Mouse (Mus musculus): Measurements from ENCODE around the gene Ripor3. TPM values are rescaled to one million over a fixed set of nuclear protein-coding genes. Genes with fewer than 3 reads are reported as not detected.

Gene Ripor3
- polyA plus RNA-seq, 1 experiment from 2014 or later: 3.8 TPM

- no peak overlapping the region for H3K4me3 ChIP-seq (ENCODE audit: low read depth, low read length)
- peaks cover 19% of the 10 kb centered on the region for H3K4me1 ChIP-seq (replicated peaks; ENCODE audit: control insufficient read depth, insufficient read depth, low read length)
- DNase-seq (ENCODE audit: low spot score) (no peak), ATAC-seq (replicated peaks; ENCODE audit: low FRiP score, low TSS enrichment, low read depth) (no peak)
- H3K4me2 ChIP-seq (ENCODE audit: low read length): no peak overlapping the region
- H3K9me3 ChIP-seq (ENCODE audit: control insufficient read depth, low read length): no peaks in the 10 kb centered on the region
- H3K27ac ChIP-seq (ENCODE audit: low read depth): no peak overlapping the region
- H3K36me3 ChIP-seq (ENCODE audit: control insufficient read depth, insufficient read depth, low read length): no peaks in the 10 kb centered on the region
- no peaks in the 10 kb centered on the region for H3K27me3 ChIP-seq (replicated peaks; ENCODE audit: control insufficient read depth, insufficient read depth, low read length)
- no peak overlapping the region for H3K9ac ChIP-seq (ENCODE audit: low read length)
- WGBS: 72% methylated on average over 3 of the region's 3 CpGs
Measured at GRCm38 (mm10) chr2:168040751-168041150, 30.3 kb upstream of the Ripor3 start.

- peaks cover 10% of the 10 kb centered on the region for H3K4me1 ChIP-seq (replicated peaks; ENCODE audit: control insufficient read depth, insufficient read depth, low read length)
- no peak overlapping the region for H3K9ac ChIP-seq (ENCODE audit: low read length)
- WGBS: 20% methylated on average over 3 of the region's 3 CpGs
- H3K36me3 ChIP-seq (ENCODE audit: control insufficient read depth, insufficient read depth, low read length): no peaks in the 10 kb centered on the region
- no peak for DNase-seq (ENCODE audit: low spot score)
- no peak overlapping the region for H3K4me3 ChIP-seq (ENCODE audit: low read depth, low read length)
- peak overlapping the region; percentile 59 for H3K27ac ChIP-seq (ENCODE audit: low read depth)
- no peak for ATAC-seq (replicated peaks; ENCODE audit: low FRiP score, low TSS enrichment, low read depth)
- no peak overlapping the region for H3K4me2 ChIP-seq (ENCODE audit: low read length)
- H3K9me3 ChIP-seq (ENCODE audit: control insufficient read depth, low read length): no peaks in the 10 kb centered on the region
- H3K27me3 ChIP-seq (replicated peaks; ENCODE audit: control insufficient read depth, insufficient read depth, low read length): no peaks in the 10 kb centered on the region
Measured at GRCm38 (mm10) chr2:168037063-168037462, 26.6 kb upstream of the Ripor3 start.

- WGBS: 92% methylated on average over 6 of the region's 6 CpGs
- Histone ChIP-seq H3K27me3 (replicated peaks; ENCODE audit: control insufficient read depth, insufficient read depth, low read length) (no peaks in the 10 kb centered on the region), H3K9me3 (ENCODE audit: control insufficient read depth, low read length) (no peaks in the 10 kb centered on the region), H3K4me1 (replicated peaks; ENCODE audit: control insufficient read depth, insufficient read depth, low read length) (peaks cover 14% of the 10 kb centered on the region), H3K9ac (ENCODE audit: low read length) (no peak overlapping the region), H3K27ac (ENCODE audit: low read depth) (no peak overlapping the region), H3K4me3 (ENCODE audit: low read depth, low read length) (no peak overlapping the region), H3K4me2 (ENCODE audit: low read length) (no peak overlapping the region), H3K36me3 (ENCODE audit: control insufficient read depth, insufficient read depth, low read length) (no peaks in the 10 kb centered on the region)
- DNase-seq (ENCODE audit: low spot score): no peak
- no peak for ATAC-seq (replicated peaks; ENCODE audit: low FRiP score, low TSS enrichment, low read depth)
Measured at GRCm38 (mm10) chr2:168035907-168036306, 25.5 kb upstream of the Ripor3 start.

GRCm38 (mm10) chr2:168033905-168034304 lies 23.5 kb upstream of the Ripor3 start:
- no peak overlapping the region for H3K27ac ChIP-seq (ENCODE audit: low read depth)
- ATAC-seq (replicated peaks; ENCODE audit: low FRiP score, low TSS enrichment, low read depth) (no peak; the same call in 1 of the 2 replicates), DNase-seq (ENCODE audit: low spot score) (no peak)

GRCm38 (mm10) chr2:168031842-168032241 lies 21.4 kb upstream of the Ripor3 start:
- 66% methylated on average over 2 of the region's 2 CpGs for WGBS
- Histone ChIP-seq H3K9me3 (ENCODE audit: control insufficient read depth, low read length) (peaks cover 5% of the 10 kb centered on the region), H3K27ac (ENCODE audit: low read depth) (no peak overlapping the region), H3K4me3 (ENCODE audit: low read depth, low read length) (no peak overlapping the region), H3K27me3 (replicated peaks; ENCODE audit: control insufficient read depth, insufficient read depth, low read length) (no peaks in the 10 kb centered on the region), H3K4me1 (replicated peaks; ENCODE audit: control insufficient read depth, insufficient read depth, low read length) (peaks cover 11% of the 10 kb centered on the region), H3K36me3 (ENCODE audit: control insufficient read depth, insufficient read depth, low read length) (no peaks in the 10 kb centered on the region), H3K9ac (ENCODE audit: low read length) (no peak overlapping the region), H3K4me2 (ENCODE audit: low read length) (no peak overlapping the region)
- ATAC-seq (replicated peaks; ENCODE audit: low FRiP score, low TSS enrichment, low read depth) (no peak), DNase-seq (ENCODE audit: low spot score) (no peak)

More at GRCm38 (mm10) chr2:168033905-168034304, 23.5 kb upstream of the Ripor3 start:
- Histone ChIP-seq H3K9me3 (ENCODE audit: control insufficient read depth, low read length) (no peaks in the 10 kb centered on the region; the same call in 1 of the 2 replicates), H3K4me3 (ENCODE audit: low read depth, low read length) (no peak overlapping the region), H3K4me1 (replicated peaks; ENCODE audit: control insufficient read depth, insufficient read depth, low read length) (peaks cover 14% of the 10 kb centered on the region), H3K4me2 (ENCODE audit: low read length) (no peak overlapping the region), H3K36me3 (ENCODE audit: control insufficient read depth, insufficient read depth, low read length) (no peaks in the 10 kb centered on the region), H3K9ac (ENCODE audit: low read length) (no peak overlapping the region), H3K27me3 (replicated peaks; ENCODE audit: control insufficient read depth, insufficient read depth, low read length) (no peaks in the 10 kb centered on the region)
- 73% methylated on average over 10 of the region's 10 CpGs for WGBS

GRCm38 (mm10) chr2:168028376-168028775 lies 18.0 kb upstream of the Ripor3 start:
- Histone ChIP-seq H3K9me3 (ENCODE audit: control insufficient read depth, low read length) (peaks cover 5% of the 10 kb centered on the region), H3K36me3 (ENCODE audit: control insufficient read depth, insufficient read depth, low read length) (no peaks in the 10 kb centered on the region), H3K4me1 (replicated peaks; ENCODE audit: control insufficient read depth, insufficient read depth, low read length) (peaks cover 20% of the 10 kb centered on the region), H3K4me3 (ENCODE audit: low read depth, low read length) (no peak overlapping the region), H3K27me3 (replicated peaks; ENCODE audit: control insufficient read depth, insufficient read depth, low read length) (no peaks in the 10 kb centered on the region), H3K9ac (ENCODE audit: low read length) (no peak overlapping the region), H3K4me2 (ENCODE audit: low read length) (no peak overlapping the region), H3K27ac (ENCODE audit: low read depth) (no peak overlapping the region)
- ATAC-seq (replicated peaks; ENCODE audit: low FRiP score, low TSS enrichment, low read depth) (no peak), DNase-seq (ENCODE audit: low spot score) (no peak)
- 99% methylated on average over 3 of the region's 3 CpGs for WGBS

GRCm38 (mm10) chr2:168026467-168026866 lies 16.0 kb upstream of the Ripor3 start:
- Histone ChIP-seq H3K27me3 (replicated peaks; ENCODE audit: control insufficient read depth, insufficient read depth, low read length) (no peaks in the 10 kb centered on the region), H3K36me3 (ENCODE audit: control insufficient read depth, insufficient read depth, low read length) (no peaks in the 10 kb centered on the region), H3K9me3 (ENCODE audit: control insufficient read depth, low read length) (peaks cover 5% of the 10 kb centered on the region), H3K4me3 (ENCODE audit: low read depth, low read length) (no peak overlapping the region), H3K27ac (ENCODE audit: low read depth) (peak overlapping the region; percentile 88; the same call in 1 of the 2 replicates), H3K9ac (ENCODE audit: low read length) (no peak overlapping the region), H3K4me1 (replicated peaks; ENCODE audit: control insufficient read depth, insufficient read depth, low read length) (peaks cover 17% of the 10 kb centered on the region), H3K4me2 (ENCODE audit: low read length) (no peak overlapping the region)
- DNase-seq (ENCODE audit: low spot score) (no peak), ATAC-seq (replicated peaks; ENCODE audit: low FRiP score, low TSS enrichment, low read depth) (peak; percentile 54; the same call in 1 of the 2 replicates)
- 45% methylated on average over 3 of the region's 3 CpGs for WGBS

- peak overlapping the region; percentile 88 for H3K27ac ChIP-seq (ENCODE audit: low read depth)
- H3K4me3 ChIP-seq (ENCODE audit: low read depth, low read length): no peak overlapping the region
- DNase-seq (ENCODE audit: low spot score) (no peak), ATAC-seq (replicated peaks; ENCODE audit: low FRiP score, low TSS enrichment, low read depth) (no peak)
- H3K4me1 ChIP-seq (replicated peaks; ENCODE audit: control insufficient read depth, insufficient read depth, low read length): peaks cover 17% of the 10 kb centered on the region
- no peak overlapping the region for H3K9ac ChIP-seq (ENCODE audit: low read length)
- WGBS: 91% methylated on average over 8 of the region's 8 CpGs
- H3K9me3 ChIP-seq (ENCODE audit: control insufficient read depth, low read length): peaks cover 5% of the 10 kb centered on the region
- H3K4me2 ChIP-seq (ENCODE audit: low read length): no peak overlapping the region
- no peaks in the 10 kb centered on the region for H3K36me3 ChIP-seq (ENCODE audit: control insufficient read depth, insufficient read depth, low read length)
- H3K27me3 ChIP-seq (replicated peaks; ENCODE audit: control insufficient read depth, insufficient read depth, low read length): no peaks in the 10 kb centered on the region
Measured at GRCm38 (mm10) chr2:168025882-168026281, 15.5 kb upstream of the Ripor3 start.

GRCm38 (mm10) chr2:168025174-168025573 lies 14.8 kb upstream of the Ripor3 start:
- Histone ChIP-seq H3K4me1 (replicated peaks; ENCODE audit: control insufficient read depth, insufficient read depth, low read length) (peaks cover 17% of the 10 kb centered on the region), H3K9ac (ENCODE audit: low read length) (no peak overlapping the region), H3K9me3 (ENCODE audit: control insufficient read depth, low read length) (peaks cover 5% of the 10 kb centered on the region), H3K27ac (ENCODE audit: low read depth) (peak overlapping the region; percentile 88), H3K4me2 (ENCODE audit: low read length) (no peak overlapping the region), H3K27me3 (replicated peaks; ENCODE audit: control insufficient read depth, insufficient read depth, low read length) (no peaks in the 10 kb centered on the region), H3K4me3 (ENCODE audit: low read depth, low read length) (no peak overlapping the region), H3K36me3 (ENCODE audit: control insufficient read depth, insufficient read depth, low read length) (no peaks in the 10 kb centered on the region)
- peak; percentile 69 for ATAC-seq (replicated peaks; ENCODE audit: low FRiP score, low TSS enrichment, low read depth)
- no peak for DNase-seq (ENCODE audit: low spot score)
- WGBS: 28% methylated on average over 12 of the region's 12 CpGs

All from intestine, embryonic 14.5 days (tissue).